Mouse (Mus musculus): ENCODE measurements at regions not wholly inside any gene's neighbourhood (a gene's known extent, or its start where the extent isn't known, plus 50 kb on each side); places are given as distances from the start of the nearest gene placed in this dataset.

DNA sequence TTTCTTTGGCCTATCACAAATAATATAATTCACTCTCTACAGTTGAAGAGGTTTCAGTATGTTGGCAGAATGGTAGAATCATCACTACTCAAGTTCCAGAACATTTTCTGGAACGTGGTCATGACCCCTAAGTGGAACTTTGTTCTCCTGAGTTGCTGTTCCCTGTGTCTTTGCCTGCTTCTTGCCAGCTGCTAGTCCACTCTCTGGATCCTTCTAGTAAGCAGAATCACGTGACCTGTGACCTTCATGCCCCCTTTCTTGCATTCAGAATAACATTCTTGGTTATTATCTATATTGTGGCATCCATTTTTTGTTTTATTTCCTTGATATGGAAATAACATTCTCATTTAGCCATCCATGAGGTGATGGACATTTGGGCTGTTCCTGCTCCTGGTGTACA is 291.5 kb upstream of the Sall1 start:
- DNase-seq (ENCODE audit: low read depth, low spot score): no peak

DNA sequence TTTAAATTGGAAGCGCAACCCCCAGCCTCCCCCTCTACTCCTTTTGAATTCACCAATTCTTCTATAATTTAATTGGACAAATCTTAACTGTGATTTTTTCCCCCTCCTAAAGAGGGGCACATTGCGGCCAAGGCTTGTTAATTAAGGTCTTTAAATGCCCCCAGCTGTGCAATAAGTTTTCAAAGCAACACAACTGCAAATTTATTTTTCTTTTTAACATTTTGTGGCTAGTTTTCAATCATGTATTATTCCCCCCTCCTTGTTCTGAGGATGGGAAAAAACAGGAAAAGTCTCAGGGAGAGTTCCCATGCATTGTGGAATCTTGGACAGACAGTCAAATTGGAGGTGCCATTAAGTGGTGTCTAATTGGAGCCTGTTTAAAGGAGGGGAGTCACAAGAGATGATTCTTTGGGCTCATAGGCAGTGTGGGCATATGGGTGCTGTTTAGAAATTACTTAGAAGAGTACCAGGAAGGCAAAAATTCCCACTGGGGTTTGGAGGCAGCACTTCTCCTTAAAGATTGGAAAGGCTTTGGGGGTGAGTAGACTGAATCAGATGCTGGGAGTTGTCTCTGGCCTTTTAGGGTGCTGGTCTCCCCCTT is 281.9 kb upstream of the Sall1 start:
- no peak for DNase-seq (ENCODE audit: low read depth, low spot score)

DNA sequence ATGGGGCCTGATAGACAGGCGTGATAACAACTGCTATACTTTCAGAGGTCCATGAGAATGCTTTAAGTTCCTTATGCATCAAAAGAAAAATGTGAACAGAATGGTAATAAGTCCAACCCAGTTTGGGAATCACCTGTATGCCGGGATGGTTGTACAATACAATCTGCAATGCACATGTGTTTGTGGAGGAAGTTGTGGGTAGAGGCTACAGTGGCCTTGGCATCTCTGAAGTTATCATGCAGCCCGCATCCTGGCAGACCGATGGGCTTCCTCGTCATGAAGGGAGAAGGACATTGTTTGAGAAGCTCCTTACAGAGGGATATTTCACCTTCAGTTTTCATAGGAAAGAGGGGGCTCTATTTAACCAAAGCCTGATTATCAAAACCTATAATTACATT is 281.3 kb upstream of the Sall1 start:
- DNase-seq (ENCODE audit: low read depth, low spot score): no peak

DNA sequence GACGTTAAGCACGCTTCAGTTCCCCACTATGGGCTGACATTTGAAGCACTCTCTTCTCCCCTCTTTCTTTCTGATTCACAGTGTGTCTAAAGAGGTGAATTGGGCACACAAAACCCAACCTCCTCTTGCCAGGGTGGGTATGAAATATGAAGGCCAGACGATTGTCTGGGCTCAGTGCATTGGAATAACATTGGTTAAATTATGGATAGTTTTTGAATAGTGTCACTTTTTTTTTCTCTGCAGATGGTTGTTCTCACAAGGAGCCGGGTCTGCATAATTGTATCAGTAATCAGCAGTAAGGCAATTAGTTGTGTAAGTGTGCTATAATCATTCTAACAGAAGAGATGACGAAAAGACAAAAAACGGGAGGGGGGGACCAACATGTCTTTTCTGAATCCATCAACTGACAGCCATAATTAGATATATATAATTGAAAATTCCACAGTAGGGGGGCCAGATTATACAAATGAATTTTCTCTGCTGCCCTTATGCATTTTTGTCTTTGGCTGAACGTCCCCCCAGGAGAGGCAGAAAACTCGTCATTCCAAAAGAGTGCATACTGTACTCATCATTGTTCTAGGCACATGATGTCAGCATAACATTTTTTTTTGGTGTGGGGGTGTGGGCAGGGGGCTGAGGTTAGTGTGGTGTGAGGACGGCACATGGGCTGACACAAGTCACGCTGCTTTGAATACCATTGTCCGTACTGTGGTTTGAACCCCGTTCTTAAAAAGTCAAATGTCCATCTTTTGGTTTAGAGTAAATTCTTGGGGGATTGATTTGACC is 280.7 kb upstream of the Sall1 start:
- DNase-seq (ENCODE audit: low read depth, low spot score): no peak

DNA sequence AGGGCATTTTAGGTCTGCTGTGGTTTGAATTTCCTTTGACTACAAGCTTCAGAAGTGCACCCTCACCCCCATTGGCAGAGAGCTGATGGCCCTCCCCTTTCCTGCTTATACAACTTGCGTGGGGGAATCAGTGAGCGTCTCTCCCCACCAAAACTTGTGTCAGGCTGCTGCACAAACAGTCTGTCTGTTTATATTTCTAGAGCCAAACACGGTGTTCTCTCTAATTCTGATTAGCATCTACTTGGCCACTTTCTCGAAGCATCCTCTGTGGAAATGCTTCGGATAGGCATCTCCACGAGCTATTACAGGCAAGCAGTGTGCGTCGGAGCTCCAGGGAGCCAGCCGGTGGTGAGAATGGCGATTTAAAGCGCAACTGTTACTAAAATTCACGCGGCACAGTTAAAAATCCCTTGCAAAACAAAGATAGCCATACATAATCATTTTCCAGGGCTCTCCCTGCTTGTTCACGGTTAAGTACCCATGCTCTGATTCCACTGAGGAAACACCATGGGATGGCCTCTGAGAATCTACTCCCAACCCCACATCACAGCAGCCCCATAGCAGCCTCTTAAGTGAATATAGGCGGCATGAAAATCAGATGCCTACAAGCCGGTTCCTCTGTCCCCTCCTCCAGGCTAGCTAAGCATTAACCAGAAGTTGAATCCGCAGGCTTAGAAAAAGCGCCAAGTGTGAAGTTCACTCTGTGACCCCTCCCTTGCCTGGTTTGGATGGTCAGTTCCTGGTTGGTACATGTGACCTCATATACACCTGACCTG is 273.7 kb upstream of the Sall1 start:
- no peak for DNase-seq (ENCODE audit: low read depth, low spot score)

DNA sequence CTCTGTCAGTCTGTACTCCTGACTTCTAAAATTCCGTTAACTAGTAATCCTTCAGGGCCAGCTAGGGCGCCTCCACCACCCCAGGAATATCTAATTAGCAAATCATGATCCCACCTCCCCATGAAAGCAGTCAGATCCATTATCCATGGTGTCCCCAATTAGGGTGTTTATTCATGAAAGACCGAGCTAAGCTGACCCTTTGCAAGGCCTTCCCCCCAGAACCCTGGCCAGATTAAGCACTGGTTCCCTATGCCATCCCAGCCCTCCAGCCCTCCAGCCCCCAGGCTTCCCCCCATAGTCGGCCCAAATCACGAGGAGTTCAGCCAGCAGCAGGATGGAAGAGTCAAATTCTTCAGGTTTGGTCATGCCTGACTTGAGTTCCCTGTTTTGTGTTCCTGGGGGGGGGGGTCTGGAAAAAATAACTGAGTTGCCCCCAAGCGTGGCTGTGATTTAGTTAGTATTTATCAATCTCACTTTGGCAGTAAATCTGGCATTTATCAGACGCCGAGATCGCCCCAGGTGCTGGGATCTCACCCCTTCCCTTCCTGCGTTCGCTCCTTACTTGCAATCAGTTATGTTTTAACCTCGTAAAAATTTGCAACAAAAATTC is 272.7 kb upstream of the Sall1 start:
- DNase-seq (ENCODE audit: low read depth, low spot score): no peak

DNA sequence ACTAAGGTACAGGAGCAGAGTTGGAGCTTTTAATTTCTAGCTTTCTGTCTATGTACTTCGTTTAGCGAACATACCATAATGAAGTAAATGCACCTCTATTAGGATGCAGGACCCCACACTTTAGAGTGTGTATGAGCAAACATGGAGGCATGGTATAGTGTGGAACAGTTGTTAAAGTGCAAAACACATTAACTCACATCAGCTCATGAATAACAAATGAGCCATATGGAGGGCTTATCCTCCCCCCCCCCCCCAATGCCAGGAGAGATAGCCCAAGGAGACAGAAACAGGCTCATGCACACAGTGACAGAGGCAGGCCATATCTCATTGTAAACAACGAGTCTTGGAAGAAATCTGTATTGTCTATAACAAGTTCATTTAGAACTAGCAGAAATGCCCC is 270.9 kb upstream of the Sall1 start:
- DNase-seq (ENCODE audit: low read depth, low spot score): no peak

DNA sequence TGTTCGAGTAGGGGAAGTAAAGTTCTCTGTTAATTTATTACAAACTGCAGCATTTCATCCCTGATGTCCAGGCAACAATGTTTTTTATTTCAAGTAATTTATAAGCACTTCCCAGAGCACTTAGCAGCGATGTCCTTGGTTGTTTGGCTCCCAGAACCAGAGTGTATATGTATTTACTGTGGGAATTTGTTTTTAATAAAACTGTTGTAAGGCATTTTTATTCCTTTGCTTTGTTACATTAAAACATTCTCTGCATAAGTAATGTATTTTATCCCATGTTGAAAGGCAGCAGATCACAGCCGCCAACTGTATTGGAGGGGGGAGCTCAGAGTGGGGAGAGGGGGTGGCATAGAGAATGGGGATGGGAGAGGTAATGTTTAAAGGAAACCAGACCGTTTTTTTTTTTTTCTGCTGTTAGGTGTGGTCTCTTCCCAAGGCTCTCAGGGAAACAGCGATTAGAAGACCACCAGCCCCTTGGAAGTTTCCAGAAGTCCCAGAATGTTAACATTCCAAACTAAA is 266.8 kb upstream of the Sall1 start:
- DNase-seq (ENCODE audit: low read depth, low spot score): no peak

DNA sequence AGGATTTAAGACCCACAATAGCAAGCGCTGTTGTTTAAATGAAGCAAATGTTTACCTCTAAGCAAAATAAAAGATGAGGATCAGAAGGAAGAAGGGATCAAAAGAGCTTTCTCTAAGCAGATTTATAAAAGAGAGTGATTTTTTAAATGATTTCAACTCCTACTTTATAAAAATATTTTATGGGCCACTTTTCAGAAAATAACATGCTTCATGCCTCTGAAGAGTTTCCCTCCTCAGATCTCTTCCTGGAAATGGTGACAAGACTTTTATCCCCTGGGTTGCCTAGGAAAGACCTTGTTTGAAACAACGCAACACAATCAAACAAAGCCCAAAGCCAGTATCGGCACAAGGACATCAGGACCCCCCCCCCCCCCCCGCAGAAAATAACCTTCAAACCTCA is 265.6 kb upstream of the Sall1 start:
- DNase-seq (ENCODE audit: low read depth, low spot score): no peak

DNA sequence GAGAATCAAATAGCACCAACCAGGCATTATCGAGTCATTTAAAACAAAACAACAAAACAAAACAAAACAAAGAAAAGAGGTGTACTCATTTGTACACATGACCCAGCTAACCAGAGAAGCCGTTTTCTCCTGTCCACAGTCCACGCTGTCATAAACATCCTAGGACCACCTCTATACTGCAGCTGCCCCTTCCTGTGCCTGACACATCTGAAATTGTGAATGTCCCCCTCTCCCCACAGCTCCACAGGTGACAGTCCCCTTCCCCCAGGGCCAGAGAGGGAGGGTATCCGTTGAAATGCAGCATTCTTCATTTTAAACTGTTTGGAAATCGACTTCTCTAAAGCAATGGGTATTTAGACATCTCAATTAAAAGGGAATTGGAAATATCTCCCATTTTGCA is 265.0 kb upstream of the Sall1 start:
- no peak for DNase-seq (ENCODE audit: low read depth, low spot score)

DNA sequence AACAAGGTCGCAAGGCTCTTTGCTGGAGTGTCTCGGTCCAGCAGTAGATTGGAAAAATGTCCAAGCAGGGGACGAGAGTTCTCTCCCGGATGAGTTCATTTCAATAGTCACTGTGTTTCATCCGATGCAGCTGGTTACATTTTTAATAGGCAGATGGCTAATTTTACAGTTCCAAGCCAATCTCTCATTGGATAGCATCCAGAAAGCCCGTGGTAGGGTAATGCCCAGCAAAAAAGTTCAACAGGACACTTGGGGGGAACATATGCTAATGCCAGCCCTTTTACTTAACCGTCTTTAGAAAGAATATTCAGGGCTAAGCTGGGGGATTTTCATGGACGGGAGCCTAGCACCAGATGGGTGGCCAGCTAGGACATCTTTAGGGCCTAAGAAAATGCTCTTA is 264.6 kb upstream of the Sall1 start:
- no peak for DNase-seq (ENCODE audit: low read depth, low spot score)

DNA sequence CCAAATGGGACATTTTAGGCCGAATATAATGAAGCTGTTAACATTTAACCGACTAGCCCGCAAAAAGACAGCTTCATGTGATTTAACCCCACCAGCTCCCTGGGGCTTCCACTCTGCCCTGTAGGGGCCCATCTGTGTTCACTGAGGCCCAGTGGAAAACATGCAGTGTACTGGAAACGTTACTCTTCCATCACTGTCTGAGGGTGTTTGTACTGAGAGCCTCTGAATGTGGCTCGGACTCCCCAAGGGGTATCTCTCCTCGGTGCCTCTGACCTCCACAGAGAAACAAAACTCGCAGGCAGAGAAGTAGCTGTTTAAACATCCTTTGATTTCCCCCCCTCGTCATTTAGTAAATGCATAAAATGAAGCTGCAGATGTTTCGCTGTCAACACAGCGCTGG is 263.6 kb upstream of the Sall1 start:
- DNase-seq (ENCODE audit: low read depth, low spot score): no peak

DNA sequence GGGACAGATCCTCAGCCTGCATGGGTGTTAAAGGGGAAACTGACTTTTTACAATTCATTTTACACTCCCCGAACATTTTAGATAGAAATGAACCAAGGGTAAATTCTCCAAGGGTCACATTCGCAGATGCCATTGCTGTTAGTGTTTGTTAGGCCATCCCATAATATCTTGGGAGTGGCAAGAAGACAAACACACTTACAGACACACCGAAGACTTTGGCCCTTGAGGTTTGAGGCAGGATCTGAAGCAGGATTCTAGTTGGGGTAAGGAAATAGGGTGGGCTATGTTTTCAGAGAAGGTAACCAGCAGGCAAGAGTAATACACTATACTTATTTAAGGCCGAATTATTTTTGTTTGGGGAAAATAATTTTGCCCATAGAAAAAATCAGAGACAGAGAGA is 263.1 kb upstream of the Sall1 start:
- no peak for DNase-seq (ENCODE audit: low read depth, low spot score)

DNA sequence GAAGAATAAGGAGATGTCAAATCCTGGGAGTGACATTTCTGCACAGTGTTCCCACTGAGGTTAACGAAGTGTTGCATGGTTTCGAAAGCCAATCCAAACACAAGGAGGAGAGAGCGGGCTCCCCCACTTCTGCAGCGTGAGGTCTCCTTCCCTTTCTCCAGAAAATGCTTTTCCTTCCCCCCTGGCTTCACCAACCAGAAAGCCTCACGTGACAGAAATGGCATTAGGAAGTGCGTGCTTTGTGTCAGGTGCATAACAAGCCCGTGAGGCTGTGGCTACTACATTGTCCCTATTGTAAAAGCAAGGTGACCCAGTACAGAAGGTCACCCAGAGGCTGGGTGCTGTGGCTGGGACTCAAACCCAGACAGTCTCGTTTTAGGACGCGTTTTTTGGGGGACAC is 260.2 kb upstream of the Sall1 start:
- no peak for DNase-seq (ENCODE audit: low read depth, low spot score)

DNA sequence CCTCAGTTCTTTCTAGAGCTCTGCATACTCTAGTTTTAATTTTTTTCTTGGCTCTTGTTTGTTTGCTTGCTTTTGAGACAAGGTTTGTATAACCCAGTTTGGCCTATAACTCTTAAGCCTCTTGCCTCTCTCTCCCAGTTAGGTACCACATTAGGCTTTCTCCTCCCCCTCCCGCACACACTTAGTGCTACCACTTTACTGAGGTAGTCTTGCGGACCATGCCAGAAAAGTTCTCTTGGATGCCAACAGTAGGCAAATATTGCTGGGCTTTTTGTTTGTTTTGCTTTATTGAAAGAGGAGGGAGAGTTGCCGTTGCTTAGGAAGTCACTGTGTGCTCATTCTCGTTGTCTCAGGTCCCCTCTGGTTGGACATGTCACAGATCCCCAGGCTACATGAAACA is 259.4 kb upstream of the Sall1 start:
- DNase-seq (ENCODE audit: low read depth, low spot score): no peak

DNA sequence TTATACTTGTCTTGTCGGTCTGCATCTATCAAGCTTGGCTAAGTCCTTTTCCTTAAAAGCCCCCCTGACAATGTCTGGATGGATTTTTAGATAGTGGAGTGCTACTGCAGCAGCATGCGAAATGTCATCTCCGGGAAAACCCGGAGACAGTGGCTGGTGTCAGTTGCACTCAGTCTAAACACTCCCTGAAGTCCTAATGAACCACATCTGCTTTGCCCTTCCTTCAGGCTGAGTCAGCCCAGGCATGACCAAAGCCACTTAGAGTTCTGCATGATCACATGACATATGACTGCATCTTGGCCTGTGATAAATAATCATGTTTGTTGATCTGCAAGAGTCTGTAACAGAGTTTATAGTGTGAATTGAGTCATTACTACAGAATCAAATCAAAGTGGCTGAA is 255.7 kb upstream of the Sall1 start:
- DNase-seq (ENCODE audit: low read depth, low spot score): no peak

DNA sequence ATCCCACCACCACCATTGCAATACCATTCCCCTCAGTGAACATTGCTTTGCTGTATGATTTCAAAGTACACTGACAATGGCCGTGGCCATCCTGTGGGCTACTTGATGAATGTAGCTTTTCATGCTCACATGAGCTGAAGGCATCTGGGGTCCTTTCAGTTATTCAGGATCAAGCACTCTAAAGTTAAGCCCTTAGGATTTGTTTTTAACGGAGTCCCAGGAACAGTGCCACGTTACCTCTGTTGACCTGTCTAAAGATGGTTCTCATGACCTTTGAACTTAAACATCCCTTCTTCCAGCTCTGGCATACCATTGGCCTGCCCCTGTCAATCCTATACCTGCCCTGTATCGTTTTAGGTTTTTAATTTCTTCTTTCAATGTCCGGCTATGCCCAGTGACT is 251.7 kb upstream of the Sall1 start:
- no peak for DNase-seq (ENCODE audit: low read depth, low spot score)

DNA sequence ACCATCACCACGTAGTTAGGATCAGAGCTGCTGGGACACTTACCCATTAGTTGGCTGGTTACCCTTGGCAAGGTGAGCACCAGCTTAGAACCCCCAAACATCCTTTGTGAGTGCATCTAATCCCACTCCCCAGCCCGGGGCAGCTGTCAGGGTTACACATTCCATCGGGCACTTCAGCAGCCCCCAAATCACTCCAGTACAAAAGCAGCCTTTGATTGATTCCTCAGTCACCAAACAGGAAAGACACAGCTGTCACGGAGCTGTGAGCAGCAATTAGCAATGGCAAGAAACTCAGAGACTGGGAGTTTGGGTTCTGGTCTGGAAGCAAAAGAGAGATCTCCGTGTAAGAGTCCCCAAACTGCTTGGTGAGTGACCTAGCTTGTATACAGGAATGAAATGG is 245.1 kb upstream of the Sall1 start:
- DNase-seq (ENCODE audit: low read depth, low spot score): no peak

DNA sequence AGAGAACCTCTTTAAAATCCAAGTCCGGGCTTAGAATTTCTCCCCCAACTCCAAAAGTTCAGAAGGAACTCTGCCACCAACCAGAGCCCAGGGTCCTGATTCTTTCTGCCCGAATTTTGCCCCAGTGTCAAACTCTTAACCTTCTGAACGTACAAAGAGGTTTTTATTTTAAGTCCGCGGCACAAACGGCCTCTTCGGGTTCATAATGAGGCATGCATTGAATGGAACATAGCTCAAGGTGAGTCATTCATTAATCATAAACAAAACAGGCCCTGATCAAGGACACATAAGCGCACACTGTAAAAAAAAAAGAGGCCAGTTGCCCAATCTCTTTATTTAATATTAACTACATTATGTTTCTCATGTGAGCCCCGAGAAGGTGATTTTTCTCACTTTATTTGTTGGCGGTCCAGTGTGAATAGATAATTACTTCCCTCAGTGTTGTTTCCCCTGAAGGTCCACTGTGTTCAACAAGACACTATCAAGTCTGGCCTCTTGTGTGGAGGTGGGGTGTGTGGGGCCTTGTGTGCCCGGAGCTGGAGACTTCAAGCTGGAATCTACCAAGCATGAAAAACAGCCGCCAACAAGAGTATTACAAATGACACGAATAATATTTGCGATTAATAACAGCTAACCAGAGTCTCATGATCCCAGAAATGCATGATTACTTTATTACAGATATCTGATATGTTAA is 241.1 kb upstream of the Sall1 start:
- DNase-seq (ENCODE audit: low read depth, low spot score): no peak

DNA sequence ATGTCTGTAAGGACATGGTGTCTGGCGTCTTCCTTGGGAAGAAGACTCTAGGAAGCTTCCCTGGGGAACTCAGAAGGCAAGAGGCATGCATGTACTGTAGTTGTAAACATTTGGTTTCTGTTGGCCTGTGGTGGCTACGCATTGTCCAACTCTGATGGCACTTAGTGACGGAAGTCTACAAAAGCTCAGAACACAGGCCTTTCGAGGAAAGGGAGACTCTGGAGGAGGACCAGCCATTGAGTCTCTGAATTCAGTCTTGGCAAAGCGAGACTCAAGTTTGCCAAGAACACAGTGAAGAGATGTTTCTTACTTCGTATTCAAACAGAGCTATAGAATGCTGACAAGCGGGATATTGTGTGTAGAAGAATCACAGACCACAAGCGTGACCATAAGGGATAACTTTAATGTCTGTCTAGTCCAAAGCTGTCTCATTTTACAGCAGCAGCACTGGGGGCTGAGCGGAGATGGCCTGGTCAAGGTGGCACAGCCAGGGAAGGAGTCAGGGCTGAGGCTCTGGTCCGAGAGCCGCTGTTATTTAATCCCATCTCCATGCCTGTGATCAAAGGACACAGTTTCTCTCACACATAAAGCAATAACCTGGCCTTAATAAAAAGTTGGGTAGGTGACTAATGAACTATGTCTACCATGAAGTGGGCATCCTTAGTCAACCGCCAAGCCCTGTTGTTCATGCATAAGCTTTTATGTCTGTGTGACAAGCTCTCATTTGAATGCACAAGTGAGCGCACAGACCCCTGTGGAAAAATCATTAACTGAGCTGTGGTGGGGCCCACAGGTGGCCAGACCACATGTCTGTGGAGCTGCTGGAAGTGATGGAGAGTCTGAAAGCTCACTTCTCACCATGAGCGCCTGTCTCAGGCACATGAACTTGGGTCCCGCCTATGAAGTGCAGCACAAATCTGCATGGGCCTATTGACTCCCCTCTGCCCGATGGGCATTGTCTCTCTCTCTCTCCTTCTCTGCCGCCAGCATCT is 239.4 kb upstream of the Sall1 start:
- no peak for DNase-seq (ENCODE audit: low read depth, low spot score)

Measured in CD4-positive helper T cell, adult 2 months (primary cell).